Mouse (Mus musculus): ENCODE data around the gene B3gnt9. TPM values are rescaled to one million over a fixed set of nuclear protein-coding genes. Genes with fewer than 3 reads are reported as not detected.
A peak's percentile ranks its signal among the peaks of the same experiment; 100 is the strongest.

Gene B3gnt9
- total and polyA plus RNA-seq, 2 experiments from 2014 or later = 6.8 to 11.4 TPM

GRCm38 (mm10) chr8:105231503-105232320 is 23.2 kb downstream of the B3gnt9 start:
- DNase-seq (no peak), ATAC-seq (no peak)
- WGBS = 85% methylated on average over 12 of the region's 12 CpGs
- Histone ChIP-seq H3K27ac (ENCODE audit: low read depth, low read length) (no peak overlapping the region), H3K4me1 (ENCODE audit: insufficient read depth) (no peaks in the 10 kb centered on the region), H3K36me3 (ENCODE audit: insufficient read depth) (peaks cover 10% of the 10 kb centered on the region; the same call in 1 of the 2 replicates), H3K4me3 (ENCODE audit: low read depth, low read length) (no peak overlapping the region), H3K9ac (no peak overlapping the region), H3K27me3 (ENCODE audit: insufficient read depth, low read length) (no peaks in the 10 kb centered on the region), H3K9me3 (ENCODE audit: low read length) (no peaks in the 10 kb centered on the region), H3K4me2 (ENCODE audit: low read depth) (no peak overlapping the region)
- TF ChIP-seq CTCF (IDR thresholded peaks at IDR 0.05; ENCODE audit: low read depth) = no peak

GRCm38 (mm10) chr8:105225917-105226316 is 29.0 kb downstream of the B3gnt9 start:
- H3K4me2 ChIP-seq (ENCODE audit: low read depth) = peak overlapping the region; percentile 82
- no peak for TF ChIP-seq CTCF (IDR thresholded peaks at IDR 0.05; ENCODE audit: low read depth)
- peaks cover 17% of the 10 kb centered on the region for H3K4me1 ChIP-seq (ENCODE audit: insufficient read depth)
- H3K36me3 ChIP-seq (ENCODE audit: insufficient read depth) = no peaks in the 10 kb centered on the region
- WGBS = 37% methylated on average over 6 of the region's 6 CpGs
- peak overlapping the region; percentile 77 for H3K4me3 ChIP-seq (ENCODE audit: low read depth, low read length)
- no peak overlapping the region for H3K27ac ChIP-seq (ENCODE audit: low read depth, low read length)
- H3K9ac ChIP-seq = peak overlapping the region; percentile 89
- H3K27me3 ChIP-seq (ENCODE audit: insufficient read depth, low read length) = no peaks in the 10 kb centered on the region
- ATAC-seq = no peak
- no peak for DNase-seq
- no peaks in the 10 kb centered on the region for H3K9me3 ChIP-seq (ENCODE audit: low read length)

GRCm38 (mm10) chr8:105225272-105225593 is 29.7 kb downstream of the B3gnt9 start:
- Histone ChIP-seq H3K27ac (ENCODE audit: low read depth, low read length) (peak overlapping the region; percentile 78), H3K9me3 (ENCODE audit: low read length) (no peaks in the 10 kb centered on the region), H3K9ac (peak overlapping the region; percentile 89), H3K4me1 (ENCODE audit: insufficient read depth) (peaks cover 17% of the 10 kb centered on the region), H3K27me3 (ENCODE audit: insufficient read depth, low read length) (no peaks in the 10 kb centered on the region), H3K36me3 (ENCODE audit: insufficient read depth) (no peaks in the 10 kb centered on the region), H3K4me2 (ENCODE audit: low read depth) (peak overlapping the region; percentile 82), H3K4me3 (ENCODE audit: low read depth, low read length) (peak overlapping the region; percentile 77)
- DNase-seq (no peak), ATAC-seq (peak; percentile 67; the same call in 1 of the 2 replicates)
- WGBS = under 1% methylated on average over 27 of the region's 27 CpGs
- TF ChIP-seq CTCF (IDR thresholded peaks at IDR 0.05; ENCODE audit: low read depth) = no peak

- DNase-seq = peak; percentile 97
- Histone ChIP-seq H3K36me3 (ENCODE audit: insufficient read depth) (no peaks in the 10 kb centered on the region), H3K4me3 (ENCODE audit: low read depth, low read length) (peak within 1 kb of the TSS; percentile 77), H3K4me2 (ENCODE audit: low read depth) (peak within 1 kb of the TSS; percentile 82), H3K9me3 (ENCODE audit: low read length) (no peaks in the 10 kb centered on the region), H3K4me1 (ENCODE audit: insufficient read depth) (peaks cover 17% of the 10 kb centered on the region), H3K9ac (peak within 1 kb of the TSS; percentile 89), H3K27me3 (ENCODE audit: insufficient read depth, low read length) (no peaks in the 10 kb centered on the region), H3K27ac (ENCODE audit: low read depth, low read length) (peak within 1 kb of the TSS; percentile 78)
- TF ChIP-seq CTCF (IDR thresholded peaks at IDR 0.05; ENCODE audit: low read depth) = no peak
- WGBS = 2% methylated on average over 34 of the region's 34 CpGs
- peak; percentile 98 for ATAC-seq
Observed at GRCm38 (mm10) chr8:105224413-105225271, 30.3 kb downstream of the B3gnt9 start, which contains the start of gene D230025D16Rik. TSS of gene D230025D16Rik (plus strand) at chr8:105225145.

- Histone ChIP-seq H3K36me3 (ENCODE audit: insufficient read depth) (no peaks in the 10 kb centered on the region), H3K27ac (ENCODE audit: low read depth, low read length) (peak overlapping the region; percentile 73), H3K27me3 (ENCODE audit: insufficient read depth, low read length) (no peaks in the 10 kb centered on the region), H3K9me3 (ENCODE audit: low read length) (no peaks in the 10 kb centered on the region), H3K4me1 (ENCODE audit: insufficient read depth) (peaks cover 17% of the 10 kb centered on the region), H3K4me3 (ENCODE audit: low read depth, low read length) (no peak overlapping the region), H3K4me2 (ENCODE audit: low read depth) (peak overlapping the region; percentile 82; the same call in 1 of the 2 replicates), H3K9ac (peak overlapping the region; percentile 89; the same call in 1 of the 2 replicates)
- ATAC-seq (no peak), DNase-seq (no peak)
- 79% methylated on average over 7 of the region's 7 CpGs for WGBS
- TF ChIP-seq CTCF (IDR thresholded peaks at IDR 0.05; ENCODE audit: low read depth) = no peak
Observed at GRCm38 (mm10) chr8:105223850-105224249, 31.1 kb downstream of the B3gnt9 start.

GRCm38 (mm10) chr8:105217926-105218522 is 36.9 kb downstream of the B3gnt9 start:
- peak; percentile 34; the same call in 1 of the 2 replicates for ATAC-seq
- 86% methylated on average over 5 of the region's 5 CpGs for WGBS
- H3K9me3 ChIP-seq (ENCODE audit: low read length) = no peaks in the 10 kb centered on the region
- H3K36me3 ChIP-seq (ENCODE audit: insufficient read depth) = no peaks in the 10 kb centered on the region
- no peaks in the 10 kb centered on the region for H3K27me3 ChIP-seq (ENCODE audit: insufficient read depth, low read length)
- H3K4me3 ChIP-seq (ENCODE audit: low read depth, low read length) = no peak overlapping the region
- H3K9ac ChIP-seq = no peak overlapping the region
- no peak overlapping the region for H3K4me2 ChIP-seq (ENCODE audit: low read depth)
- peak; percentile 79 for DNase-seq
- H3K27ac ChIP-seq (ENCODE audit: low read depth, low read length) = no peak overlapping the region
- H3K4me1 ChIP-seq (ENCODE audit: insufficient read depth) = no peaks in the 10 kb centered on the region
- peak; percentile 79 for TF ChIP-seq CTCF (IDR thresholded peaks at IDR 0.05; ENCODE audit: low read depth)

Measured in forebrain, postnatal 0 days (tissue).